Mouse (Mus musculus): ENCODE results near the gene Fam89a. TPM values are rescaled to one million over a fixed set of nuclear protein-coding genes. Genes with fewer than 3 reads are reported as not detected.

Fam89a gene
- polyA plus RNA-seq, 1 experiment, result 1.5 TPM

DNA sequence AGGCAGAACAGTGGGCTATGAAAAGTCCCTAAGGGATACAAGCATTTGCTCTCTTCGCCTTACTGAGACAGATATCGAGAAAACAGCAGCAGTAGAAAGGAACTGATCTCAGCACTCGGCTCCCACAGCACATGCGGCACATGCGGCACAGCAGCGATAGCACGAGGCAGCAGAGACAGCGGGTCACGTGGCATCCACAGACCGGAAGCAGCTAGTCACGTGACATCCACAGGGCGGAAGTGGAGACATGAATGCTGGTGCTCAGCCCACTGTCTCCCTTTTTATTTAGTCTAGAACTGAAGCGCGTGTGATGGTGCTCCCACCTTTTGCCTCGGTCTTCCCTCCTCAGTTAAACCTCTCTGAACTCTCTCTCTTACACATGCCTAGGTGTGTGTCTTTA, 31.6 kb upstream of the Fam89a start:
- Histone ChIP-seq H3ac (ENCODE audit: control insufficient read depth, insufficient read length, low read depth) (no peak overlapping the region), H3K79me3 (ENCODE audit: low read depth) (no peaks in the 10 kb centered on the region), H3K79me2 (ENCODE audit: control insufficient read depth, insufficient read depth) (no peaks in the 10 kb centered on the region), H3K27me3 (ENCODE audit: control insufficient read depth, insufficient read depth, insufficient read length) (peaks cover 27% of the 10 kb centered on the region), H3K36me3 (ENCODE audit: control insufficient read depth, insufficient read depth) (no peaks in the 10 kb centered on the region), H3K4me3 (ENCODE audit: insufficient read depth, poor library complexity, severe bottlenecking) (no peak overlapping the region)
- TF ChIP-seq USF1 (IDR thresholded peaks at IDR 0.05; ENCODE audit: low read depth) (peak; percentile 77), MAX (IDR thresholded peaks at IDR 0.05) (no peak)

DNA sequence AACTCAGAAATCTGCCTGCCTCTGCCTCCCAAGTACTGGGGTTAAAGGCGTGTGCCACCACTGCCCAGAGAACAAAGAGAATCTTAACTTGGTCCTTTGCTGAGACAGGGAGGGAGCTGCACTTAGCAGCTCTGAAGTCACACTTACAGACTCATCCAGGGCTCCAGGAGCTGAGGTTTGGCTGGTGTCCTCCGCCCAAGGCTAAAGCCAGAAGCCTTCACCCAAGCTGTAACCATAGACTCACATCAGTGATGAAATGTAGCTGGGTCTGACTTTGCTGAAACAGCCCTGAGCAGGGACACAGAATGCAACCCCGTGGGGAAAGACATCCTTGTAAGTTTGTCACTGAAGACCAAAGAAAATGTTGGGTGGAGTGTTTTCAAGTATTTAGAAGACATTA, 30.8 kb upstream of the Fam89a start:
- Histone ChIP-seq H3K27me3 (ENCODE audit: control insufficient read depth, insufficient read depth, insufficient read length) (peaks cover 27% of the 10 kb centered on the region), H3K36me3 (ENCODE audit: control insufficient read depth, insufficient read depth) (no peaks in the 10 kb centered on the region), H3K79me3 (ENCODE audit: low read depth) (no peaks in the 10 kb centered on the region), H3ac (ENCODE audit: control insufficient read depth, insufficient read length, low read depth) (no peak overlapping the region), H3K4me3 (ENCODE audit: insufficient read depth, poor library complexity, severe bottlenecking) (no peak overlapping the region), H3K79me2 (ENCODE audit: control insufficient read depth, insufficient read depth) (no peaks in the 10 kb centered on the region)
- TF ChIP-seq MAX (IDR thresholded peaks at IDR 0.05) (no peak), MYOD1 (IDR thresholded peaks at IDR 0.05; ENCODE audit: control insufficient read depth, insufficient read length, low read depth) (no peak), MYOG (IDR thresholded peaks at IDR 0.05; ENCODE audit: control insufficient read depth, extremely low read depth, insufficient read length) (no peak), FOSL1 (IDR thresholded peaks at IDR 0.05; ENCODE audit: insufficient read depth, low read length, poor library complexity, severe bottlenecking) (no peak), CEBPB (IDR thresholded peaks at IDR 0.05; ENCODE audit: low read depth) (no peak), CTCF (IDR thresholded peaks at IDR 0.05; ENCODE audit: control insufficient read depth, insufficient read depth, insufficient read length) (no peak), USF1 (IDR thresholded peaks at IDR 0.05; ENCODE audit: low read depth) (no peak)

DNA sequence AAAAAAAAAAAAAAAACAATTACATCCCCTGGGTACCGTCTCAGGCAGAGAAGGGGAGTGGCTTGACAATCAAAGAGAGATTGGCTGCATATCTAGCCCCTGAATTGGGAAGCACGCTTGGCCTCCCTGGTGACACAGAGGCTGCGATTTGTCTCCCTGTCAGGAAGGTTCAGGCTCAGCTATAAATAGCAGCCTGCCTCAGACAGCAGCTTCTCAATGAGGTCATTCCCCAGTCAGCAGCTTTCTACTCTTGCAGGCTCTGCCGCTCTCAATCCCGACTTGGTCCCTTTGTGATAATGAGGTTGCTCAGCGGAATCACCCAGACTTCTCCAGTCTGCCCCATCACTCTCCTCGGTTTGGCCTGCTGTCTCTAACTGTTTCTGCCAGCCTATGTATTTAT, 28.6 kb upstream of the Fam89a start:
- H3K4me3 ChIP-seq (ENCODE audit: insufficient read depth, poor library complexity, severe bottlenecking), result no peak overlapping the region
- H3K36me3 ChIP-seq (ENCODE audit: control insufficient read depth, insufficient read depth), result no peaks in the 10 kb centered on the region
- no peak for TF ChIP-seq USF1 (IDR thresholded peaks at IDR 0.05; ENCODE audit: low read depth)
- no peak for TF ChIP-seq MAX (IDR thresholded peaks at IDR 0.05)
- no peak for TF ChIP-seq CTCF (IDR thresholded peaks at IDR 0.05; ENCODE audit: control insufficient read depth, insufficient read depth, insufficient read length)
- no peak for TF ChIP-seq FOSL1 (IDR thresholded peaks at IDR 0.05; ENCODE audit: insufficient read depth, low read length, poor library complexity, severe bottlenecking)
- no peak for TF ChIP-seq CEBPB (IDR thresholded peaks at IDR 0.05; ENCODE audit: low read depth)
- TF ChIP-seq MYOD1 (IDR thresholded peaks at IDR 0.05; ENCODE audit: control insufficient read depth, insufficient read length, low read depth), result no peak
- no peak for TF ChIP-seq MYOG (IDR thresholded peaks at IDR 0.05; ENCODE audit: control insufficient read depth, extremely low read depth, insufficient read length)
- no peaks in the 10 kb centered on the region for H3K79me3 ChIP-seq (ENCODE audit: low read depth)
- H3K27me3 ChIP-seq (ENCODE audit: control insufficient read depth, insufficient read depth, insufficient read length), result peaks cover 28% of the 10 kb centered on the region
- H3K79me2 ChIP-seq (ENCODE audit: control insufficient read depth, insufficient read depth), result no peaks in the 10 kb centered on the region
- H3ac ChIP-seq (ENCODE audit: control insufficient read depth, insufficient read length, low read depth), result no peak overlapping the region

DNA sequence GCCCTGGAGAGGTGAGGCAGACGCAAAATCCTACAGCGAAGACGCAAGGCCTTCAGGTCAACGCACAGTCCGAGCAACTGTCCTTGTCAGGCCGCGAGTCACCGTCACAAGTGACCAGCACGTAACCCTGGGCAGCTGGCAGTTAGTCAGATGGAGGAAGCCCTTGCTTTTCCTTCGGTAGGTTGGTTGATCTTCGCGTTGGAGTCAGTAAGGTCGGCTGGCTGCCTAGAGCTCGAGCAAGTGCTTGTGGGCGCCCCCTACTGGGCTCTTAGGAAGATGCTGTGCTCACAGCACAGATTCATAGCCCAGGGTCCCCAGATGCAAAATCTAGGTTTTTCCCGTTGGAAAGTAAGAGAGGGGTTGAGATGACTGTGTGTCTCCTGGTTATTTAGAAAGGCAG, 24.1 kb upstream of the Fam89a start:
- H3K79me2 ChIP-seq (ENCODE audit: control insufficient read depth, insufficient read depth), result no peaks in the 10 kb centered on the region
- H3ac ChIP-seq (ENCODE audit: control insufficient read depth, insufficient read length, low read depth), result no peak overlapping the region
- no peaks in the 10 kb centered on the region for H3K79me3 ChIP-seq (ENCODE audit: low read depth)
- H3K4me3 ChIP-seq (ENCODE audit: insufficient read depth, poor library complexity, severe bottlenecking), result no peak overlapping the region
- TF ChIP-seq CEBPB (IDR thresholded peaks at IDR 0.05; ENCODE audit: low read depth) (no peak), MYOD1 (IDR thresholded peaks at IDR 0.05; ENCODE audit: control insufficient read depth, insufficient read length, low read depth) (no peak), USF1 (IDR thresholded peaks at IDR 0.05; ENCODE audit: low read depth) (no peak), CTCF (IDR thresholded peaks at IDR 0.05; ENCODE audit: control insufficient read depth, insufficient read depth, insufficient read length) (peak; percentile 39)
- H3K36me3 ChIP-seq (ENCODE audit: control insufficient read depth, insufficient read depth), result no peaks in the 10 kb centered on the region
- H3K27me3 ChIP-seq (ENCODE audit: control insufficient read depth, insufficient read depth, insufficient read length), result peaks cover 42% of the 10 kb centered on the region

DNA sequence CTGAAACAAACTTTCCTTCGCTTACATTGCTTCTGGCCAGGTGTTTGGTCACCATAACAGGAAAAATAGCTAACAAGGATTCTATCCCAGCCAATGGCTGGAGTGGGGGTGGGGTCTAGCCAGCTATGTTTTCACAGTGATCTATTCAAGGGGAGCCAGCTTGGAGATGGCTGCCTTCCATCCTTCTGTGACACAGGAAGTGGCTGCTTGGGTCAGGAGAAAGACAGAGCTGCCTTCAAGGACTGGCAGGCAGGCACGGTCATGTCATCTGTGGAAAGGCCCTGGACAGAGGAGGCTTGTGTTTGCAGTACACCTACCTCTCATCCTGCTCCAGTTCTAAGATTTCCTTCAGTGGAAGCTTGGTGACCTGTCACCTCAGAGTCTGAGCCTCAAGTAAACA, 20.8 kb upstream of the Fam89a start:
- H3K79me2 ChIP-seq (ENCODE audit: control insufficient read depth, insufficient read depth), result no peaks in the 10 kb centered on the region
- no peaks in the 10 kb centered on the region for H3K79me3 ChIP-seq (ENCODE audit: low read depth)
- H3ac ChIP-seq (ENCODE audit: control insufficient read depth, insufficient read length, low read depth), result no peak overlapping the region
- peaks cover 30% of the 10 kb centered on the region for H3K27me3 ChIP-seq (ENCODE audit: control insufficient read depth, insufficient read depth, insufficient read length)
- H3K36me3 ChIP-seq (ENCODE audit: control insufficient read depth, insufficient read depth), result no peaks in the 10 kb centered on the region
- H3K4me3 ChIP-seq (ENCODE audit: insufficient read depth, poor library complexity, severe bottlenecking), result no peak overlapping the region
- TF ChIP-seq USF1 (IDR thresholded peaks at IDR 0.05; ENCODE audit: low read depth), result no peak
- no peak for TF ChIP-seq MYOG (IDR thresholded peaks at IDR 0.05; ENCODE audit: control insufficient read depth, extremely low read depth, insufficient read length)
- TF ChIP-seq CTCF (IDR thresholded peaks at IDR 0.05; ENCODE audit: control insufficient read depth, insufficient read depth, insufficient read length), result no peak
- TF ChIP-seq MAX (IDR thresholded peaks at IDR 0.05), result no peak
- TF ChIP-seq FOSL1 (IDR thresholded peaks at IDR 0.05; ENCODE audit: insufficient read depth, low read length, poor library complexity, severe bottlenecking), result no peak
- TF ChIP-seq MYOD1 (IDR thresholded peaks at IDR 0.05; ENCODE audit: control insufficient read depth, insufficient read length, low read depth), result no peak
- TF ChIP-seq CEBPB (IDR thresholded peaks at IDR 0.05; ENCODE audit: low read depth), result no peak

DNA sequence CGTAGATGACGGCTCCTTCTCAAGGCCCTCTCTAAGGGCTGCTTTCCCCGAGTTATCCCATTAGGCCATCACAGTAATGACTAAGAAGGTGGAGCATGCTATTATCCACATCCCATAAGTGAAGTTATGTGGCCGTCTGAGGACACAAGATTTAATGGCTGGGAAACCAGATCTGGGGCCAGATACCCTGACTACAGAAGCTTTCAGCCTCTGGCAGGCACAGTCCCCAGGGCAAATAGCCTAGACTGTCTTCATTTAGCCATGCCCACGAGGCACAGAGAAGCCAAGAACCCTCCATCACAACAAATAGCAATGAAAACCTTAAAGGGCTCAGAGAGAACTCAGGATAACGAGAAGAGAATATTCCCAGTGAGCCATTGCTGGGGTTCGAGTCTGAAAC, 11.4 kb upstream of the Fam89a start:
- H3K27me3 ChIP-seq (ENCODE audit: control insufficient read depth, insufficient read depth, insufficient read length), result peaks cover 41% of the 10 kb centered on the region
- no peaks in the 10 kb centered on the region for H3K36me3 ChIP-seq (ENCODE audit: control insufficient read depth, insufficient read depth)
- H3ac ChIP-seq (ENCODE audit: control insufficient read depth, insufficient read length, low read depth), result no peak overlapping the region
- H3K79me3 ChIP-seq (ENCODE audit: low read depth), result no peaks in the 10 kb centered on the region
- no peak overlapping the region for H3K4me3 ChIP-seq (ENCODE audit: insufficient read depth, poor library complexity, severe bottlenecking)
- no peaks in the 10 kb centered on the region for H3K79me2 ChIP-seq (ENCODE audit: control insufficient read depth, insufficient read depth)
- no peak for TF ChIP-seq CEBPB (IDR thresholded peaks at IDR 0.05; ENCODE audit: low read depth)
- no peak for TF ChIP-seq CTCF (IDR thresholded peaks at IDR 0.05; ENCODE audit: control insufficient read depth, insufficient read depth, insufficient read length)
- TF ChIP-seq MAX (IDR thresholded peaks at IDR 0.05), result no peak
- TF ChIP-seq MYOG (IDR thresholded peaks at IDR 0.05; ENCODE audit: control insufficient read depth, extremely low read depth, insufficient read length), result no peak
- no peak for TF ChIP-seq USF1 (IDR thresholded peaks at IDR 0.05; ENCODE audit: low read depth)
- no peak for TF ChIP-seq MYOD1 (IDR thresholded peaks at IDR 0.05; ENCODE audit: control insufficient read depth, insufficient read length, low read depth)
- no peak for TF ChIP-seq FOSL1 (IDR thresholded peaks at IDR 0.05; ENCODE audit: insufficient read depth, low read length, poor library complexity, severe bottlenecking)

Data from C2C12 (cell line).